In genomic region chr17:8170331-8170730, GRCm38 (mm10) we compare ENCODE assay signal across 22 mouse cellular contexts. TPM values are rescaled to one million over a fixed set of nuclear protein-coding genes. Genes with fewer than 3 reads are reported as not detected.
A peak's percentile ranks its signal among the peaks of the same experiment; 100 is the strongest.
DNase-seq lines count a peak whose midpoint lies in the region; ATAC-seq lines count a peak whose summit lies in the region.
"Had no signal": no experiment of that assay in that cellular context is flagged by ENCODE, and none has a peak within 500 bp of the region (broad histone marks: within the 10 kb centered on the region; RNA-seq: fewer than 3 reads in every experiment).

No protein-coding gene starts in this region.

- peak; percentile 71 to 74 for DNase-seq in spleen, postnatal 36 days (ENCODE audit: low spot score in 2 of 2)
- DNase-seq in spleen, postnatal 14 days (ENCODE audit: low spot score in 2 of 2) = no peak
- peak; percentile 35 for DNase-seq in induced T-regulatory cell, adult 2 months (ENCODE audit: low read depth)
- no peak for DNase-seq in kidney, postnatal 25 days
- DNase-seq: adrenal gland, postnatal 25 days; cerebellum, adult 11-12 months; cerebellum, postnatal 25 days; heart, postnatal 36 days; kidney, adult 18-20 months; kidney, postnatal 4 days; layer of hippocampus, postnatal 36 days; left cerebral cortex, postnatal 4 days; liver, postnatal 0 days; lung, postnatal 36 days had no signal

- ATAC-seq in CD4-positive, CD25-positive, alpha-beta regulatory T cell, adult 4 months = peak; percentile 40
- ATAC-seq in neutrophil, adult 5-6 weeks (ENCODE audit: extremely low read depth, insufficient number of reproducible peaks, low FRiP score, poor library complexity, severe bottlenecking) = peak; percentile 65
- ATAC-seq in frontal cortex, adult (ENCODE audit: low TSS enrichment) = no peak
- ATAC-seq in erythroid progenitor cell, adult 5-6 weeks (replicated peaks; ENCODE audit: low FRiP score, poor library complexity, severe bottlenecking) = no peak
- ATAC-seq: forebrain, embryonic 15.5 days; liver, embryonic 12.5 days; liver, postnatal 0 days had no signal

RNA-seq across cellular contexts. Expression of gene Fgfr1op, which starts 5.0 kb away (rescaled TPM):
- polyA plus RNA-seq in CD4-positive, CD25-positive, alpha-beta regulatory T cell, adult 4 months (2017; shearing (Covaris generic)) = 10 to 100 TPM; 24.8 to 27.1 TPM
- 69.4 and 71.3 TPM in 2 replicates for total RNA-seq in neutrophil, adult 5-6 weeks (2017)
- total RNA-seq in erythroid progenitor cell, adult 5-6 weeks (2015; ENCODE audit: low replicate concordance) = 23.5 and 24.1 TPM in 2 replicates
- 28.3 and 34.7 TPM in 2 replicates for total RNA-seq in erythroid progenitor cell, adult 5-6 weeks (2017; ENCODE audit: low replicate concordance)

RNA-seq across cellular contexts. Expression of gene Rnaset2a, which starts 22.4 kb away (rescaled TPM):
- polyA plus RNA-seq in CD4-positive, CD25-positive, alpha-beta regulatory T cell, adult 4 months (2017; shearing (Covaris generic)) = 10 to 100 TPM; 42.6 to 47.1 TPM
- total RNA-seq in neutrophil, adult 5-6 weeks (2017) = 17.9 and 20.8 TPM in 2 replicates
- 15.1 and 28.5 TPM in 2 replicates for total RNA-seq in erythroid progenitor cell, adult 5-6 weeks (2015; ENCODE audit: low replicate concordance)
- total RNA-seq in erythroid progenitor cell, adult 5-6 weeks (2017; ENCODE audit: low replicate concordance) = 1.3 and 6.6 TPM in 2 replicates

RNA-seq across cellular contexts. Expression of gene Gm49673, which starts 22.7 kb away (rescaled TPM):
- polyA plus RNA-seq in CD4-positive, CD25-positive, alpha-beta regulatory T cell, adult 4 months (2017; shearing (Covaris generic)) = not detected
- 3.6 and 6.1 TPM in 2 replicates for total RNA-seq in neutrophil, adult 5-6 weeks (2017)
- total RNA-seq in erythroid progenitor cell, adult 5-6 weeks (2015; ENCODE audit: low replicate concordance) = not detected in 2 replicates
- total RNA-seq in erythroid progenitor cell, adult 5-6 weeks (2017; ENCODE audit: low replicate concordance) = 4.9 TPM in 1 of 2 replicates, not detected in the other
- total RNA-seq: heart, postnatal 36 days; left cerebral cortex, postnatal 4 days had no signal
- polyA plus RNA-seq: liver, embryonic 12.5 days; liver, postnatal 0 days; lung, embryonic 16.5 days; midbrain, embryonic 12.5 days had no signal

Comparison
In these comparisons a context has a peak if more than half of its experiments do, and no peak if none do; other contexts are left out.
1. DNase-seq: peak in spleen, postnatal 36 days (2 of 2) and induced T-regulatory cell, adult 2 months (single experiment); none in spleen, postnatal 14 days (0 of 2) and kidney, postnatal 25 days (0 of 2).
2. ATAC-seq: peak in CD4-positive, CD25-positive, alpha-beta regulatory T cell, adult 4 months (single experiment) and neutrophil, adult 5-6 weeks (single experiment); none in frontal cortex, adult (single experiment) and erythroid progenitor cell, adult 5-6 weeks (single experiment).